Mouse (Mus musculus): Measurements from ENCODE around the gene Atxn7l1. TPM values are rescaled to one million over a fixed set of nuclear protein-coding genes. Genes with fewer than 3 reads are reported as not detected.

Atxn7l1 gene
- 11.5 and 13.6 TPM in 2 replicates for polyA plus RNA-seq (2016; fragmentation: Nextera tagmentation; extraction: Ambion mirVana)

- H3K9me3 ChIP-seq, result no peaks in the 10 kb centered on the region
- under 1% methylated on average over 54 of the region's 54 CpGs for WGBS
- peaks cover 20% of the 10 kb centered on the region for H3K27me3 ChIP-seq (ENCODE audit: insufficient read depth, poor library complexity, severe bottlenecking)
- H3K4me3 ChIP-seq, result peak within 1 kb of the TSS; percentile 79
- peak within 1 kb of the TSS; percentile 95 for H3K27ac ChIP-seq
- peak; percentile 96 for DNase-seq (ENCODE audit: low spot score)
- H3K4me1 ChIP-seq, result peaks cover 24% of the 10 kb centered on the region
- H3K36me3 ChIP-seq, result no peaks in the 10 kb centered on the region
Measured at GRCm38 (mm10) chr12:33147497-33148267, at the start of gene Atxn7l1. Atxn7l1 (plus strand) TSS chr12:33147693.

GRCm38 (mm10) chr12:33101627-33102026 is 45.9 kb upstream of the Atxn7l1 start:
- Histone ChIP-seq H3K27ac (no peak overlapping the region), H3K27me3 (ENCODE audit: insufficient read depth, poor library complexity, severe bottlenecking) (0 out of 2 replicates have a peak, but pooled peaks cover 5% of the 10 kb centered on the region), H3K4me1 (no peaks in the 10 kb centered on the region), H3K9me3 (no peaks in the 10 kb centered on the region), H3K4me3 (no peak overlapping the region), H3K36me3 (no peaks in the 10 kb centered on the region)
- no peak for DNase-seq (ENCODE audit: low spot score)
- 79% methylated on average over 8 of the region's 8 CpGs for WGBS

GRCm38 (mm10) chr12:33102342-33103115 is 45.0 kb upstream of the Atxn7l1 start:
- no peak for DNase-seq (ENCODE audit: low spot score)
- no peak overlapping the region for H3K4me3 ChIP-seq
- H3K36me3 ChIP-seq, result no peaks in the 10 kb centered on the region
- H3K27ac ChIP-seq, result no peak overlapping the region
- H3K4me1 ChIP-seq, result no peaks in the 10 kb centered on the region
- no peaks in the 10 kb centered on the region for H3K9me3 ChIP-seq
- H3K27me3 ChIP-seq (ENCODE audit: insufficient read depth, poor library complexity, severe bottlenecking), result 0 out of 2 replicates have a peak, but pooled peaks cover 5% of the 10 kb centered on the region
- 69% methylated on average over 15 of the region's 15 CpGs for WGBS

- H3K27ac ChIP-seq, result no peak overlapping the region
- DNase-seq (ENCODE audit: low spot score), result no peak
- H3K36me3 ChIP-seq, result no peaks in the 10 kb centered on the region
- 64% methylated on average over 4 of the region's 4 CpGs for WGBS
- no peaks in the 10 kb centered on the region for H3K9me3 ChIP-seq
- no peaks in the 10 kb centered on the region for H3K4me1 ChIP-seq
- 0 out of 2 replicates have a peak, but pooled peaks cover 5% of the 10 kb centered on the region for H3K27me3 ChIP-seq (ENCODE audit: insufficient read depth, poor library complexity, severe bottlenecking)
- no peak overlapping the region for H3K4me3 ChIP-seq
Measured at GRCm38 (mm10) chr12:33105724-33106123, 41.8 kb upstream of the Atxn7l1 start.

GRCm38 (mm10) chr12:33106438-33107167 is 40.9 kb upstream of the Atxn7l1 start:
- Histone ChIP-seq H3K36me3 (no peaks in the 10 kb centered on the region), H3K4me1 (no peaks in the 10 kb centered on the region), H3K27ac (no peak overlapping the region), H3K27me3 (ENCODE audit: insufficient read depth, poor library complexity, severe bottlenecking) (0 out of 2 replicates have a peak, but pooled peaks cover 5% of the 10 kb centered on the region), H3K9me3 (no peaks in the 10 kb centered on the region), H3K4me3 (no peak overlapping the region)
- WGBS, result 81% methylated on average over 10 of the region's 10 CpGs
- DNase-seq (ENCODE audit: low spot score), result no peak

GRCm38 (mm10) chr12:33109531-33109930 is 38.0 kb upstream of the Atxn7l1 start:
- H3K27me3 ChIP-seq (ENCODE audit: insufficient read depth, poor library complexity, severe bottlenecking), result no peaks in the 10 kb centered on the region
- no peaks in the 10 kb centered on the region for H3K4me1 ChIP-seq
- no peaks in the 10 kb centered on the region for H3K9me3 ChIP-seq
- H3K36me3 ChIP-seq, result no peaks in the 10 kb centered on the region
- no peak overlapping the region for H3K27ac ChIP-seq
- H3K4me3 ChIP-seq, result no peak overlapping the region
- no peak for DNase-seq (ENCODE audit: low spot score)

GRCm38 (mm10) chr12:33110894-33111471 is 36.5 kb upstream of the Atxn7l1 start:
- 36% methylated on average over 14 of the region's 14 CpGs for WGBS
- Histone ChIP-seq H3K36me3 (no peaks in the 10 kb centered on the region), H3K4me1 (no peaks in the 10 kb centered on the region), H3K4me3 (no peak overlapping the region), H3K9me3 (no peaks in the 10 kb centered on the region), H3K27me3 (ENCODE audit: insufficient read depth, poor library complexity, severe bottlenecking) (no peaks in the 10 kb centered on the region), H3K27ac (peak overlapping the region; percentile 30)
- DNase-seq (ENCODE audit: low spot score), result no peak

- H3K27ac ChIP-seq, result 0 out of 2 replicates have a peak overlapping the region, but pooled peaks have one; percentile 22
- H3K27me3 ChIP-seq (ENCODE audit: insufficient read depth, poor library complexity, severe bottlenecking), result peaks cover 4% of the 10 kb centered on the region; the same call in 1 of the 2 replicates
- H3K4me3 ChIP-seq, result peak overlapping the region; percentile 46
- no peak for DNase-seq (ENCODE audit: low spot score)
- H3K9me3 ChIP-seq, result no peaks in the 10 kb centered on the region
- no peaks in the 10 kb centered on the region for H3K36me3 ChIP-seq
- H3K4me1 ChIP-seq, result 0 out of 2 replicates have a peak, but pooled peaks cover 7% of the 10 kb centered on the region
- WGBS, result 26% methylated on average over 15 of the region's 15 CpGs
Measured at GRCm38 (mm10) chr12:33118624-33119301, 28.7 kb upstream of the Atxn7l1 start.

GRCm38 (mm10) chr12:33125594-33126227 is 21.8 kb upstream of the Atxn7l1 start:
- Histone ChIP-seq H3K4me3 (no peak overlapping the region), H3K27me3 (ENCODE audit: insufficient read depth, poor library complexity, severe bottlenecking) (no peaks in the 10 kb centered on the region), H3K27ac (no peak overlapping the region), H3K4me1 (peaks cover 9% of the 10 kb centered on the region), H3K36me3 (no peaks in the 10 kb centered on the region), H3K9me3 (no peaks in the 10 kb centered on the region)
- no peak for DNase-seq (ENCODE audit: low spot score)
- 53% methylated on average over 9 of the region's 9 CpGs for WGBS

GRCm38 (mm10) chr12:33126243-33126642 is 21.2 kb upstream of the Atxn7l1 start:
- no peaks in the 10 kb centered on the region for H3K36me3 ChIP-seq
- H3K9me3 ChIP-seq, result no peaks in the 10 kb centered on the region
- H3K4me3 ChIP-seq, result no peak overlapping the region
- no peak overlapping the region for H3K27ac ChIP-seq
- H3K4me1 ChIP-seq, result peaks cover 9% of the 10 kb centered on the region
- DNase-seq (ENCODE audit: low spot score), result no peak
- H3K27me3 ChIP-seq (ENCODE audit: insufficient read depth, poor library complexity, severe bottlenecking), result no peaks in the 10 kb centered on the region

GRCm38 (mm10) chr12:33128121-33128520 is 19.4 kb upstream of the Atxn7l1 start:
- Histone ChIP-seq H3K27ac (no peak overlapping the region), H3K27me3 (ENCODE audit: insufficient read depth, poor library complexity, severe bottlenecking) (no peaks in the 10 kb centered on the region), H3K9me3 (no peaks in the 10 kb centered on the region), H3K4me3 (no peak overlapping the region), H3K36me3 (no peaks in the 10 kb centered on the region), H3K4me1 (peaks cover 14% of the 10 kb centered on the region)
- DNase-seq (ENCODE audit: low spot score), result no peak
- WGBS, result 85% methylated on average over 2 of the region's 2 CpGs
